Mouse (Mus musculus): ENCODE measurements around the gene 1700029H14Rik. TPM values are rescaled to one million over a fixed set of nuclear protein-coding genes. Genes with fewer than 3 reads are reported as not detected.
A peak's percentile ranks its signal among the peaks of the same experiment; 100 is the strongest.

Gene 1700029H14Rik
- polyA plus RNA-seq, 1 experiment from 2014 or later, result not detected

DNA sequence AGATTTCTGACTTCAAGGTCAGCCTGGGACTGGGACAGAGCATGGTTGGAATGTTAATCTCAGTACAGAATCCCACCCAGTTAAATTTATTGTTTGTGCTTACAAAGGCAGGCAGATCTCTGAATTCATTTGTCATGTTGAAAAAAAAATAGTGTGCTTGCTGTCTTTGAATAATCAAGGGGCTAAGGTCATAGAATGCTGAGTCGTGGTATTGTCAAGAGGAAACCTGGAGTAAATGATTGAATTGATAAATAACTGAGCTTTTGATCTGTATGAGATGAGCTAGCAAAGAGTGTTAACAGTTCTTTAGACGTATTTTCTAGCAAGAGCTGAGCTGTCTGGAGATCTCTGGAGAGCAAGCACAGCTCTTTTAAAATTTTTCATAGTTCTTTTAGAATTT is 25.2 kb downstream of the 1700029H14Rik start:
- Histone ChIP-seq H3K4me1 (ENCODE audit: control insufficient read depth, low read depth, low read length) (no peaks in the 10 kb centered on the region), H3K27me3 (ENCODE audit: control insufficient read depth, insufficient read depth, low read depth, low read length) (no peaks in the 10 kb centered on the region), H3K9me3 (replicated peaks; ENCODE audit: control insufficient read depth, low read length) (no peaks in the 10 kb centered on the region), H3K36me3 (ENCODE audit: control insufficient read depth, insufficient read depth) (no peaks in the 10 kb centered on the region), H3K9ac (ENCODE audit: low read depth, low read length) (no peak overlapping the region), H3K27ac (ENCODE audit: low read length) (no peak overlapping the region), H3K4me3 (ENCODE audit: low read depth, low read length) (no peak overlapping the region), H3K4me2 (ENCODE audit: low read depth, low read length) (no peak overlapping the region)
- no peak for ATAC-seq (ENCODE audit: low read depth)
- WGBS (ENCODE audit: insufficient replicate concordance), result 27% methylated on average over 2 of the region's 2 CpGs

DNA sequence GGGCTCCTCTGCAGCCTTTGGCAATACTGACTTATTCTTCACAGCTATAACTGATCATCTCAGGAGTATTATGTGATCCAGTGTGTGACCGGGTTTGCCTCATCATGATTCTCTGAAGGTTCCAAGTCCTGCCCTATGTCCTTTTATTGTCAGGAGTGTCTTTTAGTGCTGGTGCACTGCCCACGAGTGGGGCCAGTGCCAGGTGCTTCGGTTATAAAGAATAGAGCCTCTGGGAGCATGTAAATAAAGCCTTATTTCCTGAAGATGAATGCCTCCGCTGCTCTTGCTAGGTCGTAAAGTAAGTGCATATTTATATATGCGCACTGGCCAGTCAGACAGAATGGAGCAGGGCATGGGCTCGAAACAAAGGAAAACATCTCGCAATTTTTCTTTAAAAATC is 29.1 kb downstream of the 1700029H14Rik start:
- H3K4me2 ChIP-seq (ENCODE audit: low read depth, low read length), result no peak overlapping the region
- no peaks in the 10 kb centered on the region; the same call in 1 of the 2 replicates for H3K4me1 ChIP-seq (ENCODE audit: control insufficient read depth, low read depth, low read length)
- no peaks in the 10 kb centered on the region for H3K27me3 ChIP-seq (ENCODE audit: control insufficient read depth, insufficient read depth, low read depth, low read length)
- no peak overlapping the region for H3K9ac ChIP-seq (ENCODE audit: low read depth, low read length)
- no peaks in the 10 kb centered on the region for H3K36me3 ChIP-seq (ENCODE audit: control insufficient read depth, insufficient read depth)
- no peak overlapping the region for H3K4me3 ChIP-seq (ENCODE audit: low read depth, low read length)
- H3K9me3 ChIP-seq (replicated peaks; ENCODE audit: control insufficient read depth, low read length), result no peaks in the 10 kb centered on the region
- H3K27ac ChIP-seq (ENCODE audit: low read length), result no peak overlapping the region
- ATAC-seq (ENCODE audit: low read depth), result no peak
- 63% methylated on average over 8 of the region's 8 CpGs for WGBS (ENCODE audit: insufficient replicate concordance)

DNA sequence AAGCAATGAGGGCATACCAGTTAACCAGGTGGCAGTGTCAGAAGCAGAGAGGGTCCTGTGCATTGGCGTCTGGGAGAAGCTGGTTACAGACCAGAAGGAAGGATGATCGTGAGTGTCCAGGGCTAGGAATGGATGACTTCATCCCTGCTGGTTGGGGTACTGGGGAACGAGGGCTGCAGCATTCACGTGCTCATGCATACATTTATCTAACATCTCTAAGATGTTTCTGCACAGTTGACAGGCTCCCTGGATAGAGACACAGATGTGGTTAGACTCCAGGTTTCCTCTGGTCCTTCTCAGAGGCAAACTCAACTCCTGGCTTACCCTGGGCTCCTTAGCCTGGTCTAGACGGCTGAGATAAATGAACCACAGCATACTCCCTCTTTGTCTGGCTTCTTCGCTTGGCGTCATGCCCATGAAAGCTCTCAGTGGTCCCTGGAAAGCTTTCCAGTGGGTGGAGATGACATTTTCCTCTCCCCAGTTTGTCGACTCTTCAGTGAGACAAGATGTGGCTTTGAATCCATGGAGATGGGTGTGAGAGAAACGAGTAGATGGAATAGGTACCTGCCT is 30.6 kb downstream of the 1700029H14Rik start:
- Histone ChIP-seq H3K4me3 (ENCODE audit: low read depth, low read length) (no peak overlapping the region), H3K27ac (ENCODE audit: low read length) (no peak overlapping the region), H3K27me3 (ENCODE audit: control insufficient read depth, insufficient read depth, low read depth, low read length) (no peaks in the 10 kb centered on the region), H3K4me1 (ENCODE audit: control insufficient read depth, low read depth, low read length) (no peaks in the 10 kb centered on the region; the same call in 1 of the 2 replicates), H3K9ac (ENCODE audit: low read depth, low read length) (no peak overlapping the region), H3K36me3 (ENCODE audit: control insufficient read depth, insufficient read depth) (no peaks in the 10 kb centered on the region), H3K9me3 (replicated peaks; ENCODE audit: control insufficient read depth, low read length) (no peaks in the 10 kb centered on the region), H3K4me2 (ENCODE audit: low read depth, low read length) (no peak overlapping the region)
- ATAC-seq (ENCODE audit: low read depth), result no peak
- WGBS (ENCODE audit: insufficient replicate concordance), result 52% methylated on average over 9 of the region's 9 CpGs

DNA sequence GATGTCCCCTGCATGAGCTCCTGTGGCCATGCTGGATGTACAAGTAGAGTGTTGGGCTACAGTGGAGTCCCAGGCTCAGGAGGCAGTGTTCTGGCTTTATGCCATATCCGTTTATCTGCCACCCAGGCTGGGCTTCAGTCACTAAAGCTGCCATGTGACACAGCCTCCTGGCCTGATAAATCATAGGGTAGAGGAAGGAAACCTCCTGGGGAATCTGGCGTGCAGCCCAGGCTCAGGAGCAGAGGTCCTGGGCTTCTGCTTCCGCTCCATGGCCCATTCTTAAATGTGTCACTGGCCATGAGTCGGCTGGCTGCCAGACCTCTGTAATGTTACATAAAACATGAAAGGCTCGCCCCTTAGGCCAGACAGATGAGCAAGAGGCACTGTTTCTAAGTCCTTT is 31.3 kb downstream of the 1700029H14Rik start:
- no peaks in the 10 kb centered on the region for H3K27me3 ChIP-seq (ENCODE audit: control insufficient read depth, insufficient read depth, low read depth, low read length)
- H3K4me2 ChIP-seq (ENCODE audit: low read depth, low read length), result no peak overlapping the region
- H3K9me3 ChIP-seq (replicated peaks; ENCODE audit: control insufficient read depth, low read length), result no peaks in the 10 kb centered on the region
- 25% methylated on average over 5 of the region's 5 CpGs for WGBS (ENCODE audit: insufficient replicate concordance)
- H3K4me1 ChIP-seq (ENCODE audit: control insufficient read depth, low read depth, low read length), result no peaks in the 10 kb centered on the region; the same call in 1 of the 2 replicates
- H3K4me3 ChIP-seq (ENCODE audit: low read depth, low read length), result no peak overlapping the region
- H3K36me3 ChIP-seq (ENCODE audit: control insufficient read depth, insufficient read depth), result no peaks in the 10 kb centered on the region
- no peak overlapping the region for H3K27ac ChIP-seq (ENCODE audit: low read length)
- H3K9ac ChIP-seq (ENCODE audit: low read depth, low read length), result no peak overlapping the region
- ATAC-seq (ENCODE audit: low read depth), result peak; percentile 51; the same call in 1 of the 2 replicates

DNA sequence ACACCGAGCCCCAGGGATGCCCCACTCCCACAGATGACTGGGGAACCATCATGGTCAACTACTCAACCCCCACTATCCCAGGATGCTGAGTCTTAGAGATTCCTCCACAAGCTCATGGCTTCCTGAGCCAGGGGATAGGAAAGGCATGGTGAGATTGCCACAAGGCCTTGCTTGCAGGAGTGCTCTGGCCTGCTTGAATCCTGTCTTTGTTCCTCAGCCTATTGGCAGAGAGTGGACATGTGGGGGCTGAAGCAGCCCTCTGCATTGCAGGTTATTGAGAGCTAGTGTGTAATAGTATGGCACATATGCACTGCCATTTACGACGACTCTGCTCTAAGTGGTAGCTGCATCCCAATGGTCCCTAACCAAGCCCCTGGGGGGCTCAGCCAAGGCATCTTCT is 31.9 kb downstream of the 1700029H14Rik start:
- H3K36me3 ChIP-seq (ENCODE audit: control insufficient read depth, insufficient read depth), result no peaks in the 10 kb centered on the region
- H3K27me3 ChIP-seq (ENCODE audit: control insufficient read depth, insufficient read depth, low read depth, low read length), result no peaks in the 10 kb centered on the region
- 56% methylated on average over 3 of the region's 3 CpGs for WGBS (ENCODE audit: insufficient replicate concordance)
- H3K4me3 ChIP-seq (ENCODE audit: low read depth, low read length), result no peak overlapping the region
- no peak overlapping the region for H3K4me2 ChIP-seq (ENCODE audit: low read depth, low read length)
- H3K9me3 ChIP-seq (replicated peaks; ENCODE audit: control insufficient read depth, low read length), result no peaks in the 10 kb centered on the region
- H3K4me1 ChIP-seq (ENCODE audit: control insufficient read depth, low read depth, low read length), result no peaks in the 10 kb centered on the region; the same call in 1 of the 2 replicates
- H3K9ac ChIP-seq (ENCODE audit: low read depth, low read length), result no peak overlapping the region
- H3K27ac ChIP-seq (ENCODE audit: low read length), result no peak overlapping the region
- no peak for ATAC-seq (ENCODE audit: low read depth)

DNA sequence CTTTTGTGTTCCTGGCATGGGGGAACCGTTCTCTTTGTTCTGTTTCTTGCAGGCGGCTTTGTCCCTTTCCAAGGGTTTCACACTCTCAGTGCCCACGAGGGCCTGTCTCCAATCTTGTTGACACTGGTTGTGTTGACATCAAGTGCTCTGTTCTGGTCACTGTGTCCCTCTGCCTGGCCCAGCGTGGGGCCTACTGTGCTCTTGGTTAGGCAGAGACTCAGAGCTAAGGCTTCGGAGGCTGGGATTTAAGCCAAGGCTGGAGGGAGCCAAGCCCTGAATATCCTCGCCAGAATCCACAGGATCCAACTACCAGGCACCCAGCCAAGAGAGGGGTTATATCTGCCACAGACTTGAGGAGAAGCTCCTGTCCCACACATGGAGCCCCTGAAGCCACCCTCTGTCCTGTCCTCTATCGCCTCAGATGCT is 32.4 kb downstream of the 1700029H14Rik start:
- Histone ChIP-seq H3K36me3 (ENCODE audit: control insufficient read depth, insufficient read depth) (no peaks in the 10 kb centered on the region), H3K4me2 (ENCODE audit: low read depth, low read length) (no peak overlapping the region), H3K27me3 (ENCODE audit: control insufficient read depth, insufficient read depth, low read depth, low read length) (no peaks in the 10 kb centered on the region), H3K4me3 (ENCODE audit: low read depth, low read length) (no peak overlapping the region), H3K4me1 (ENCODE audit: control insufficient read depth, low read depth, low read length) (no peaks in the 10 kb centered on the region; the same call in 1 of the 2 replicates), H3K9me3 (replicated peaks; ENCODE audit: control insufficient read depth, low read length) (no peaks in the 10 kb centered on the region), H3K27ac (ENCODE audit: low read length) (no peak overlapping the region), H3K9ac (ENCODE audit: low read depth, low read length) (no peak overlapping the region)
- 63% methylated on average over 7 of the region's 7 CpGs for WGBS (ENCODE audit: insufficient replicate concordance)
- ATAC-seq (ENCODE audit: low read depth), result no peak

DNA sequence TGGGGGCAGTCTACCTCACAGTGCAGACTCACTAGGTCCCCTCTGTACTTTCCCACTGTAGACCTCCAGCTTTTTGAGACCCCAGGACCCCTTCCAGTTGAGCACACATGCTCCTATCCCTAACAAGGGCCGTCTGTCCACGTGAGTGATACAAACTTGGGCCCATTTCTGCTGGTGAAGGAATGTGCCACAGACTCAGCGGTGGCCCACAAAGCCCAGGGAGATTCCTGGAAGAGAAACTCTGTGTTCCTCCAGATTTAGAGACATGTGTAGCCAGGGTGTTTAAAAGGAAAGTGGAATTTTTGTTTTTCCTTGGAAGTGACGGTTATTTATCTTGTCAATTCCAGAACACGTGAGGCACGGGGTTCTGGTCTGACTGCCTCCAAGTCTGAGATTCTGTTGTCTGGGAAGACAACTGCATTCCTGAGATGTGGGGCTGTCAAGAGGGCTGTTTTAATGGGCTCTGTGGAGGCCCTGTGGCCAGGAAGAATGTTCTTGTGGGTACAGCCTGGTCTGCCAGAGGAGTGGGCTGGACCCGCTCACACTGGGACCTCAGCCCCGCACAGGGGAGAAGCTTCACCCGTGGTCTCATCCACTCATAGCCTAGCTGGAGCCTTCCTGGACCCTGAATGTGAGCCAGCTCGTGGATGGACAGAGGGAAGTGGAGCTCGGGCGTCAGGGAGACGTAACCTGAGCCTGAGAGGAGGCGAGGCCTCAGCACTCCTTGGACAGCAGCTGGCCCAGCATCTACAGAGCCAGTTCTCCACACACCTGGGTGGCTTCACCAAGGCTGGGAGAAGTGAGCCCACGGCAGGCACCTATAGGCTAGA is 33.0 kb downstream of the 1700029H14Rik start:
- Histone ChIP-seq H3K9me3 (replicated peaks; ENCODE audit: control insufficient read depth, low read length) (no peaks in the 10 kb centered on the region), H3K27me3 (ENCODE audit: control insufficient read depth, insufficient read depth, low read depth, low read length) (no peaks in the 10 kb centered on the region), H3K27ac (ENCODE audit: low read length) (no peak overlapping the region), H3K36me3 (ENCODE audit: control insufficient read depth, insufficient read depth) (no peaks in the 10 kb centered on the region), H3K4me3 (ENCODE audit: low read depth, low read length) (no peak overlapping the region), H3K4me2 (ENCODE audit: low read depth, low read length) (no peak overlapping the region), H3K9ac (ENCODE audit: low read depth, low read length) (no peak overlapping the region), H3K4me1 (ENCODE audit: control insufficient read depth, low read depth, low read length) (no peaks in the 10 kb centered on the region; the same call in 1 of the 2 replicates)
- ATAC-seq (ENCODE audit: low read depth), result no peak
- 54% methylated on average over 15 of the region's 15 CpGs for WGBS (ENCODE audit: insufficient replicate concordance)

DNA sequence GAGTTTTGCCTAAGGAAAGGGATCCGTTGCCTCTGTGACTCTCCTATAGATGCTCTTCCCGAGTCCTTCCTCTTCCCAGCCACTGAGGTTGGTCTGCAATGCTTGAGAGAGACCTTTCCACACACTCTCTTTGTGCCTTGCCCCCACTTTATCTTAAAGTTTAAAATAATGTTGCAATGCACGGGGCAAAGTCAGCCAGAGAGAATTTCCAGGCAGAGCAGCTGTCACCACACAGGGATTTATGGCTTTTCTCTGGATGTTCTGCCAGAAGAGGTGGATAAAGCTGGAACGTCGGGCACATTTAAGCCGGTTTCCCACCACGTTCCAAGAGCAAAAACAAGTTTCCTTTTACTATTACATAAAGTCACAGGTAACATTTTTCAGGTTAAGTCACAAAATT is 40.9 kb downstream of the 1700029H14Rik start:
- no peak for ATAC-seq (ENCODE audit: low read depth)
- WGBS (ENCODE audit: insufficient replicate concordance), result 52% methylated on average over 7 of the region's 7 CpGs
- H3K9me3 ChIP-seq (replicated peaks; ENCODE audit: control insufficient read depth, low read length), result no peaks in the 10 kb centered on the region
- H3K4me1 ChIP-seq (ENCODE audit: control insufficient read depth, low read depth, low read length), result no peaks in the 10 kb centered on the region
- no peak overlapping the region for H3K4me2 ChIP-seq (ENCODE audit: low read depth, low read length)
- no peak overlapping the region for H3K4me3 ChIP-seq (ENCODE audit: low read depth, low read length)
- no peaks in the 10 kb centered on the region for H3K36me3 ChIP-seq (ENCODE audit: control insufficient read depth, insufficient read depth)
- H3K27me3 ChIP-seq (ENCODE audit: control insufficient read depth, insufficient read depth, low read depth, low read length), result no peaks in the 10 kb centered on the region
- no peak overlapping the region for H3K27ac ChIP-seq (ENCODE audit: low read length)
- no peak overlapping the region for H3K9ac ChIP-seq (ENCODE audit: low read depth, low read length)

DNA sequence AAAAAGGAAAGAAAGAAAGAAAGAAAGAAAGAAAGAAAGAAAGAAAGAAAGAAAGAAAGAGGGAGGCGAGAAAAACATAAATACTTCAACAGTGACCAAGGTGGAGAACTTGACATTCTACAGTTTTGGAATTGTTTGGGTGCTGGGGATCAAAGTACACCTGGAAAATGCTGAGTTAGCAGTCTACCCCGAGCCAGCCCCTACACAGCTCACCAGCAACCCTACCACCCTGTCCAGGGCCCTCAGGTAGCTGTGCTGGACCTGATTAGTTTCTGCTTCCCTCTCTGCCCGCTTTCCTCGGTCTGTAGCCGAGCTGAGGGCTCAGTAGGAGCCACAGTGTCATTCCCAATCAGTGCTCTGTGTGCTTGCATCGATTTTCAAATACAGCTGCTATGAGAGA is 41.9 kb downstream of the 1700029H14Rik start:
- H3K27me3 ChIP-seq (ENCODE audit: control insufficient read depth, insufficient read depth, low read depth, low read length), result no peaks in the 10 kb centered on the region
- ATAC-seq (ENCODE audit: low read depth), result no peak
- H3K4me2 ChIP-seq (ENCODE audit: low read depth, low read length), result no peak overlapping the region
- H3K27ac ChIP-seq (ENCODE audit: low read length), result no peak overlapping the region
- no peak overlapping the region for H3K4me3 ChIP-seq (ENCODE audit: low read depth, low read length)
- no peaks in the 10 kb centered on the region for H3K36me3 ChIP-seq (ENCODE audit: control insufficient read depth, insufficient read depth)
- WGBS (ENCODE audit: insufficient replicate concordance), result 39% methylated on average over 6 of the region's 6 CpGs
- H3K9me3 ChIP-seq (replicated peaks; ENCODE audit: control insufficient read depth, low read length), result no peaks in the 10 kb centered on the region
- H3K4me1 ChIP-seq (ENCODE audit: control insufficient read depth, low read depth, low read length), result no peaks in the 10 kb centered on the region
- no peak overlapping the region for H3K9ac ChIP-seq (ENCODE audit: low read depth, low read length)

All from liver, embryonic 16.5 days (tissue).